Mouse (Mus musculus) intestine, embryonic 15.5 days (tissue): ENCODE data around the gene Bach2. TPM values are rescaled to one million over a fixed set of nuclear protein-coding genes. Genes with fewer than 3 reads are reported as not detected.

Experiments
- ATAC-seq: fragments of 200-750 bp; cut with Nextera tagmentation; 2 replicates; pipeline ENCODE4 v1.8.0; 2017; ENCODE audit warnings: moderate TSS enrichment, moderate library complexity
- H3K27ac ChIP-seq: fragments of 300-500 bp; sonication (generic); 2 replicates; pipeline ENCODE4 v1.5.1; 2015; ENCODE audit warnings: mild to moderate bottlenecking, inconsistent platforms
- H3K27me3 ChIP-seq: fragments of 300-500 bp; sonication (generic); replicated peaks from 2 replicates; pipeline ENCODE4 v1.6.1; 2015; ENCODE audit warnings: inconsistent platforms
- H3K36me3 ChIP-seq: fragments of 300-500 bp; sonication (generic); 2 replicates; pipeline ENCODE4 v1.6.1; 2015; ENCODE audit warnings: inconsistent platforms
- H3K4me1 ChIP-seq: fragments of 300-500 bp; sonication (generic); replicated peaks from 2 replicates; pipeline ENCODE4 v1.6.1; 2015; ENCODE audit warnings: inconsistent platforms
- H3K4me2 ChIP-seq: fragments of 300-500 bp; sonication (generic); replicated peaks from 2 replicates; pipeline ENCODE4 v1.6.1; 2015; ENCODE audit warnings: mild to moderate bottlenecking, inconsistent platforms
- H3K4me3 ChIP-seq: fragments of 300-500 bp; sonication (generic); replicated peaks from 2 replicates; pipeline ENCODE4 v1.5.1; 2015; ENCODE audit warnings: inconsistent platforms
- H3K9ac ChIP-seq: fragments of 300-500 bp; sonication (generic); 2 replicates; pipeline ENCODE4 v1.6.1; 2015; ENCODE audit warnings: inconsistent platforms
- H3K9me3 ChIP-seq: fragments of 300-500 bp; sonication (generic); 2 replicates; pipeline ENCODE4 v1.6.1; 2016; ENCODE audit warnings: inconsistent platforms
- WGBS: fragments of 180-500 bp; shearing (Covaris S2); methylation state at CpG from one replicate; pipeline ENCODE4 v1.1.7; 2015; 5-methylcytosine and 5-hydroxymethylcytosine counted together
- polyA plus RNA-seq: library from polyadenylated mRNA; unstranded; fragments of >200 nt; fragmentation: Nextera tagmentation; extraction: Ambion mirVana; gene quantifications from 2 replicates; pipeline ENCODE4 v1.2.1, GENCODE M21; 2015

The Bach2 gene
- polyA plus RNA-seq, 1 experiment from 2014 or later, result 4.7 TPM

- no peak overlapping the region for H3K4me2 ChIP-seq
- no peaks in the 10 kb centered on the region for H3K36me3 ChIP-seq
- H3K9me3 ChIP-seq, result no peaks in the 10 kb centered on the region
- H3K4me3 ChIP-seq, result no peak overlapping the region
- no peak overlapping the region for H3K9ac ChIP-seq
- no peak for ATAC-seq
- WGBS, result 93% methylated on average over 17 of the region's 17 CpGs
- peaks cover 12% of the 10 kb centered on the region; the same call in 1 of the 2 replicates for H3K4me1 ChIP-seq
- no peaks in the 10 kb centered on the region for H3K27me3 ChIP-seq
- no peak overlapping the region for H3K27ac ChIP-seq
Observed at GRCm38 (mm10) chr4:32529443-32529995, 290.9 kb downstream of the Bach2 start.

DNA sequence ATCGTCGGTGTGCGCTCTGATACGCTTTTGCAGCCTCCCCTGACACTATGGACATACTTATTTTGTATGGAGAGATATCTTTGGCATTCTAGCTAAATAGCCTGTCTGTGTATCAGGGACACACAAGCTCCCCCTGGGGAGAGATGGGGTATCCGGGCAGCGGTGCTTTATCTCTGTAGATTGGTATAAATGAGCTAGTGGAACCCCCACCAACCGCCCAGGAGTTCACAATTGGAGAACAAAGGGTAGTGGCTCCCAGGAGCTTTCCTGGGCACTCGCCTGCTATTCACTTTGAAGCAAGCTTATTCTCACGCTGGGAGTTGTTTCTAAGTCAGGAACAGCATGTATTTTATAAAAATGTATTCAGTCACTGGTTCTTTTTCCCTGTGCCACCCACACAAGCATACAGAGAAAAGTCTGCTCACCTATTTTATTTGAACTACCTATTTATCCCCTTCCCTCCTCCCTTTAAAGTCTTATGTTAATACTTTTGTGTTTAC, 291.9 kb downstream of the Bach2 start:
- Histone ChIP-seq H3K27me3 (no peaks in the 10 kb centered on the region), H3K4me2 (peak overlapping the region; percentile 46), H3K4me1 (peaks cover 9% of the 10 kb centered on the region; the same call in 1 of the 2 replicates), H3K9ac (no peak overlapping the region), H3K9me3 (no peaks in the 10 kb centered on the region), H3K36me3 (no peaks in the 10 kb centered on the region), H3K27ac (no peak overlapping the region), H3K4me3 (no peak overlapping the region)
- WGBS, result 55% methylated on average over 9 of the region's 9 CpGs
- no peak for ATAC-seq

DNA sequence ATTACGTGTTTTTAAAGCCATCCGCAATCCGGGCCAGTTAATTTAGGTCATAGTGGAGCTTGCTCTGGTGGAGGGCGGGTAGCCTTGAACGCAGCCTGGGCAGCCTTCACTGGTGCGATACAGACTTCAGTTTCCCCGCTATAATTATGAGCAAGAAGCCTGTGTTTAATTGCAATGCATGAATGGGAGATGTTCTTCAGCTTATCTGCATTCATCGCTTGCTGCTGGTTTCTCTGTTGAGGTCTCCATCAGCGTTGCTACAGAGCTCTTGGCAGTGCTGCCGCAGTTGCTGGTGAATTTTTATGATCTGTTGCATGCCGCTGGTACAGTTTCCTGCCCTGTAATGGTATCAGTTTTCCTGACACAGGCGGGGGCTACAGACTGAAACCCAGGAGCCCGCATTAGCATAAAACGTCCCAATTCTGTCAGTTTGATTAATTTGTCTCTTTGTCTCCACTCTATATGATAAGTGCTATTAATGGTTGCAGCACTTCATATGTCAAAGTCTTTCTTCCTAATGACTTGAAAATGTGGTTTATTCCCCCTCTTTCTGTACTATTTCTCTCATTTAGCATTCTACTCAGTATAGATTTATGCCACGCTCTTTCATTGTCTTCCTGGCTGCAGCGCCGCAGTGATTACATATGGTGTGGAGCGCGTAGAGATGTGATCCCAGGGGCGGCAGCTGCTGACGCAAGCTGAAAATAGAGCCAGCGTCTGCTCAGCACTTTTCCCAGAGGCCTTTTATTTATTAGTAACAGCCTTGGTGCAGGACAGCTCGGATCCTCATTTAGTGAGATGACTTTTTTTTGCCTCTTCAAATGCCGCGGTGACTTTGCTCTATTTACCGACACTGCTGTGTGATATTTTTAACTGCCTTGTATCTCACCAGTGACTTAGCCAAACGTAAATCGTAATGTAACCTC, 292.6 kb downstream of the Bach2 start:
- ATAC-seq, result peak; percentile 76
- no peaks in the 10 kb centered on the region for H3K9me3 ChIP-seq
- no peaks in the 10 kb centered on the region for H3K27me3 ChIP-seq
- H3K4me1 ChIP-seq, result peaks cover 9% of the 10 kb centered on the region; the same call in 1 of the 2 replicates
- H3K9ac ChIP-seq, result no peak overlapping the region
- WGBS, result 19% methylated on average over 28 of the region's 28 CpGs
- H3K36me3 ChIP-seq, result no peaks in the 10 kb centered on the region
- H3K4me3 ChIP-seq, result no peak overlapping the region
- H3K27ac ChIP-seq, result 0 out of 2 replicates have a peak overlapping the region, but pooled peaks have one; percentile 2
- H3K4me2 ChIP-seq, result peak overlapping the region; percentile 46

DNA sequence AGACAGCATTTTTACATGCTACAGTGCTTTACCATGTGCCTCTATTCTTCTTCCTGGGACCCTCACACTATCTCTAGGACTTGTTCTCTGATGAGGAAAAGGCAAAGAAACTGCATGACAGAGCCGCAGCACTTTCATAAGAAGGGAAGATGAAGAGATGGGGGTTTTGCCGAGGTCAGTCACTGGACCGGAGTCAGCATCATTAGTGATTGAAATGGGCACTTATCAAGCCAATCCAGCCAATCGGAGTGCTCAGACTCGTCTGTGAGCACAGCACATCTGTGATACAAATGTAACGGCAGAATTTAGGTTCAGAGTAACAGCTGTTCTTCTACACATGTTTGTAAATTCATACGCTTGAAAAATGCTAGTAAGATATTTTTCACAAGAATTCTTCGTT, 293.5 kb downstream of the Bach2 start:
- Histone ChIP-seq H3K36me3 (no peaks in the 10 kb centered on the region), H3K27ac (no peak overlapping the region), H3K4me2 (0 out of 2 replicates have a peak overlapping the region, but pooled peaks have one; percentile 46), H3K27me3 (no peaks in the 10 kb centered on the region), H3K4me1 (peaks cover 15% of the 10 kb centered on the region), H3K4me3 (no peak overlapping the region), H3K9ac (no peak overlapping the region), H3K9me3 (no peaks in the 10 kb centered on the region)
- 57% methylated on average over 8 of the region's 8 CpGs for WGBS
- ATAC-seq, result no peak

DNA sequence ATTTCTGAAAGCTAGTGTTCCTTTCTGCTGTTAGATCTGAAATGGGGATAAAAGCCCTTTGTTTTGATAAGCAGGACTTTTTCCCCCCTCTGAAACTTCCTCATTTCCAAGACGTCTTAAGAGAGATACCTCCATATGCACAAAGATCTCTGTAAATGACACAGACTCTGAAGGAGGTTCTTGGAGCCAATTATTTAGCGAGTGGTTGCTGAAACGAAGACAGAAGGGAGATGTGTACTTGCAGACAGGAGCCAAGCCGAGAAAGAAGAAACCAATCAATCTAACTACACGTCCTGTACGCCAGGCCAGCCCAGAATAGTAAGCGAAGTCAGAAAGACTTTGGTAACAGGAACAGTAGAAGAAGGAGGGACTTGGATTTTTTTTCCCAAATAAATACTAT, 295.1 kb downstream of the Bach2 start:
- WGBS, result 65% methylated on average over 7 of the region's 7 CpGs

DNA sequence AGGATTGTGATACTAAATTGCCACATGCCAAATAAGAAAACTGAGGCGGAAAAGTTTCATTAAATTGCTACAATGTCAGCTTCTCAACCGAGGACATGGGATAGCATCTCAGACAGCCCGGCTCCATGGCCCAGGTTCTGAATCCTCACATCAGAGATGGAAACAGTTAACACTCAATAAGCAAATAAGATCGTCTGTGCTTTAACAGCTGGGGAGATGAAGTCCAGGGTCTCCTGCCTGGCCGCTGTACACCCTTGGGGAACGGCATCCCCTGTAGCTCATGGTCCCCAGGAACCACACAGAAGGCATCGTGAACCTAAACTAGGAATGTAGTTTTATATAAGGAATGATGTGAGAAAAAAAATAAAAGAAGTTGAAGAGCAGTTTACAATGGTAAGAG, 297.0 kb downstream of the Bach2 start:
- peaks cover 31% of the 10 kb centered on the region for H3K4me1 ChIP-seq
- ATAC-seq, result no peak
- no peak overlapping the region for H3K4me2 ChIP-seq
- no peak overlapping the region for H3K4me3 ChIP-seq
- no peaks in the 10 kb centered on the region for H3K27me3 ChIP-seq
- no peak overlapping the region for H3K27ac ChIP-seq
- no peaks in the 10 kb centered on the region for H3K9me3 ChIP-seq
- 74% methylated on average over 7 of the region's 7 CpGs for WGBS
- H3K9ac ChIP-seq, result no peak overlapping the region
- H3K36me3 ChIP-seq, result no peaks in the 10 kb centered on the region

More for the DNA sequence above, 295.1 kb downstream of the Bach2 start:
- peaks cover 27% of the 10 kb centered on the region for H3K4me1 ChIP-seq
- H3K4me2 ChIP-seq, result no peak overlapping the region
- no peak for ATAC-seq
- no peak overlapping the region for H3K27ac ChIP-seq
- H3K4me3 ChIP-seq, result no peak overlapping the region
- H3K27me3 ChIP-seq, result no peaks in the 10 kb centered on the region
- no peaks in the 10 kb centered on the region for H3K36me3 ChIP-seq
- H3K9me3 ChIP-seq, result no peaks in the 10 kb centered on the region
- H3K9ac ChIP-seq, result no peak overlapping the region

DNA sequence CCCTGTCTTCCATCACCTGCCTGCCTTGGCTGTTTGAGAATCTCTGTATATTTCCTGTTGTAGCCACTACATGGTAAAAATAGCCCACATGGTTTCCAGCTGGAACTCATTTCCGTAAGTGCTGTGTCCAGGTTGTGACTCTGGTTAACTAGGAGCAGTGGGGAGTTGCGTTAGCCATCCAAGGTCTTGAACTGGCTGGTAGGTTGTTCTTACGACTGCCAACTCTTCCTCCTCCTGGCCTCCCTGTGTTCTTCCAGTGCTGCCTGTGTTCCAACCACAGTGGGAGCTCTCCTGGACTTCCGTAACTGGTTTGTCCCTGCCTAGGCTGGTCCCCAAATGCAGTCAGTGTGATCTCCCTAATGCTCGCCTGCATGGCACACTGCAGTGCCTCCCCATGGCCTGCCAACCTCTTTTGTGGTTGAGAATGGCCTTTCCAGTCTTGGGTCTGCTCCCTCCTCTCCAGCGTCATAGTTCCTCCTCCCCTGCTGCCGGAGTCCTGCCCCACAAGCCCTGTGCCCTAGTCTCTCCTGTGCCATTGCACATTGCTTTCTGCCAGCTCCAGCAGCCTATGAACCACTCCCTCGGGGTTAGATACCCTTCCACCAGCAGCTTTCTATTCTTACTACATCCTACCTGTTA, 298.4 kb downstream of the Bach2 start:
- H3K27me3 ChIP-seq, result no peaks in the 10 kb centered on the region
- no peaks in the 10 kb centered on the region for H3K9me3 ChIP-seq
- no peak for ATAC-seq
- H3K36me3 ChIP-seq, result no peaks in the 10 kb centered on the region
- no peak overlapping the region for H3K4me2 ChIP-seq
- WGBS, result 75% methylated on average over 8 of the region's 8 CpGs
- H3K4me3 ChIP-seq, result no peak overlapping the region
- no peak overlapping the region for H3K27ac ChIP-seq
- no peak overlapping the region for H3K9ac ChIP-seq
- peaks cover 24% of the 10 kb centered on the region; the same call in 1 of the 2 replicates for H3K4me1 ChIP-seq

GRCm38 (mm10) chr4:32538088-32538487, 299.5 kb downstream of the Bach2 start:
- H3K4me3 ChIP-seq, result no peak overlapping the region
- peak overlapping the region; percentile 14; the same call in 1 of the 2 replicates for H3K4me2 ChIP-seq
- 13% methylated on average over 5 of the region's 5 CpGs for WGBS
- H3K27me3 ChIP-seq, result no peaks in the 10 kb centered on the region
- H3K27ac ChIP-seq, result no peak overlapping the region
- peaks cover 22% of the 10 kb centered on the region; the same call in 1 of the 2 replicates for H3K4me1 ChIP-seq
- no peak overlapping the region for H3K9ac ChIP-seq
- H3K36me3 ChIP-seq, result no peaks in the 10 kb centered on the region
- ATAC-seq, result peak; percentile 77
- H3K9me3 ChIP-seq, result no peaks in the 10 kb centered on the region

DNA sequence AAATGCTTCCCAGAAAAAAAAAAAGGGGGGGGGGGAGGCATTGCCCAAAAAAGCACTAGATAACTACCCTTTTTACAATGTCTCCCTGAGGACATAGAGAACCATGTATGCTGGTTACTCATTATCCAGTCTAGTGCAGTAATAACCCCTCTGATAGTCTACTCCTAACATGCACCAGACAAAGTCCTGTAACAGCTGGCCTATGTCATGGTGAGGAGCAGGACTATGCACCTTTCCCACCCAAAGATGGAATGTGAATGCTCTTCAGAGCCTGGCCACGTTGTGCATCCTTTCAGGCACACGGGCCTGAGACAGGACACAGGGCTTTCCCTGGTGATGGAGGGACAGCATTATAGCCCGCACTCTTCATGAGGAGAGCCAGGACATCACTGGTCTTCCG, 299.9 kb downstream of the Bach2 start:
- Histone ChIP-seq H3K9ac (no peak overlapping the region), H3K27me3 (no peaks in the 10 kb centered on the region), H3K4me1 (peaks cover 22% of the 10 kb centered on the region; the same call in 1 of the 2 replicates), H3K36me3 (no peaks in the 10 kb centered on the region), H3K27ac (no peak overlapping the region), H3K9me3 (no peaks in the 10 kb centered on the region), H3K4me3 (no peak overlapping the region), H3K4me2 (peak overlapping the region; percentile 14; the same call in 1 of the 2 replicates)
- ATAC-seq, result peak; percentile 95
- 42% methylated on average over 4 of the region's 4 CpGs for WGBS

DNA sequence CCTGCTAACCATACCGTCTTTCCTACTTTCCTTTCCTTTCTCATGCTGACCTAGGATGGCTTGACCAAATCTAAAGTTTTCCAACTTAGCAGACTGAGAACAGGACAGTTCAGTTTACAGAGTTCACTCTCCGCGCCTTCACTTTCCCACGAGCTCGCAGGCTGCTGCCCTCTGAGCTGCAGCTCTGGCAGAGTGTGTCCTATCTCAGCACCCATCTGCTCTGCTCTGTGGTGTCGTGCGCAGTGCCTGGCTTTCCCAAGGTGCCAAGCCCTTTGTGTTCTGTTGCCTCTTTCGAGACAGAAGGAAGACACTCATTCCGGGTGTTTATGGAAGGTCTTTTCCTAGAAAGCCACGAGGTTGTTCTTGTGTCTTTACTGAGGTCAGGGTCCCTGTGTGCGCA, 300.4 kb downstream of the Bach2 start:
- peak; percentile 60 for ATAC-seq
- no peak overlapping the region for H3K9ac ChIP-seq
- H3K4me1 ChIP-seq, result peaks cover 22% of the 10 kb centered on the region; the same call in 1 of the 2 replicates
- H3K4me3 ChIP-seq, result no peak overlapping the region
- no peaks in the 10 kb centered on the region for H3K27me3 ChIP-seq
- H3K36me3 ChIP-seq, result no peaks in the 10 kb centered on the region
- no peak overlapping the region for H3K27ac ChIP-seq
- 59% methylated on average over 11 of the region's 11 CpGs for WGBS
- no peaks in the 10 kb centered on the region for H3K9me3 ChIP-seq
- no peak overlapping the region for H3K4me2 ChIP-seq

DNA sequence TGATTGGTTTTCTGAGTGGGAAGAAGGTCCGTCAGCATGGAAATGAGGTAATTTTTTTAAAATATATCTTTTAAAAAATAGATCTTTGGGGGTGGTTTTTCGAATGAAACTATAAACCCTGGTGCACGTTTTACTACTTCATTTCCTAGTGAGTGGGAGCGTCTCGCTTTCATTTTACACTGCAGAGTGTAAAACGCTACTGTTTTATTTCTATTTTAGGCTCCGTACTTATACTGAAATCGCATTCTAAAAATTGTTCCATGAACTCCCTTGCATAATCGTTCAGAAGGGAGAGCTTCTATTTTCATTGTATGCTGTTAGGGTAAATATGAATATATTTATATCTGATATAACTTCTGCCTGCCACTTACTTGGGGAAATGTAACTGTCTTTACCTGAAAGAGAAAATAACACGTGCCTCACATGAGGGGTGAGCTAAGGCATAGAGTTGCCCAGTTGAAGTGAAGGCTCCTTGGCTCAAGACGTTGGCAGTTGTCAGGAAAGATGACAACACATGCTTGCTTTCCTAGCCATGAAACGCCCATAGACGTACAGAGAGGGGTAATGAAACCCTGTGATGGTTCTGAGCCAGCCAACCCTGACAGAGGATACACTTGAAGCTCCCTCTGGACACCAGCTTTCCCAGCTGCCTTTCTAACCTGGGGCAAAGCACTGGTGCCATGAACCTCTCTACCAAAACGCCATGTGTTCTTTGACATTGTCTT, 306.4 kb downstream of the Bach2 start:
- H3K36me3 ChIP-seq, result no peaks in the 10 kb centered on the region
- 86% methylated on average over 14 of the region's 14 CpGs for WGBS
- no peak overlapping the region for H3K4me2 ChIP-seq
- no peak overlapping the region for H3K9ac ChIP-seq
- no peak overlapping the region for H3K4me3 ChIP-seq
- H3K27ac ChIP-seq, result no peak overlapping the region
- ATAC-seq, result no peak
- H3K27me3 ChIP-seq, result no peaks in the 10 kb centered on the region
- no peaks in the 10 kb centered on the region for H3K4me1 ChIP-seq
- H3K9me3 ChIP-seq, result no peaks in the 10 kb centered on the region
